Comparison of ENCODE assay signal across 7 mouse cellular contexts in genomic region chrX:7648671-7649304, GRCm38 (mm10). TPM values are rescaled to one million over a fixed set of nuclear protein-coding genes. Genes with fewer than 3 reads are reported as not detected.
DNase-seq lines count a peak whose midpoint lies in the region; TF ChIP-seq lines count a peak whose summit lies in the region.

No protein-coding gene starts in this region.

- WGBS in midbrain, embryonic 10.5 days, result 14% methylated on average over 25 of the region's 25 CpGs

- peak overlapping the region; percentile 85 for H3K27ac ChIP-seq in cortical plate, adult 2 months (ENCODE audit: insufficient read depth, low read length)
- peak overlapping the region; percentile 86 for H3K27ac ChIP-seq in midbrain, embryonic 10.5 days (replicated peaks)

- intact Hi-C loops in left cerebral cortex, postnatal 14 days (cut with DNase I), result loop anchor here (10.0 kb wide), 1 partner anchor 224 kb away; no protein-coding TSS in a partner anchor

- 0 out of 2 replicates have a peak, but pooled peaks cover 3% of the 10 kb centered on the region for H3K36me3 ChIP-seq in midbrain, embryonic 10.5 days

- no peak for TF ChIP-seq CTCF in cortical plate, adult 2 months (IDR thresholded peaks at IDR 0.05; ENCODE audit: extremely low read depth, insufficient read depth, low read length)

- 0 out of 2 replicates have a peak, but pooled peaks cover 3% of the 10 kb centered on the region for H3K4me1 ChIP-seq in cortical plate, adult 2 months (ENCODE audit: control insufficient read depth, insufficient read depth, low read length)
- 0 out of 2 replicates have a peak, but pooled peaks cover 7% of the 10 kb centered on the region for H3K4me1 ChIP-seq in midbrain, embryonic 10.5 days

- TF ChIP-seq POLR2A in cortical plate, adult 2 months (IDR thresholded peaks at IDR 0.05; ENCODE audit: extremely low read depth, insufficient read depth, low read length), result no peak

- peak; percentile 91 for DNase-seq in adipocyte (ENCODE audit: low spot score)
- DNase-seq in gastrocnemius, adult 8-10 months (ENCODE audit: low spot score in 2 of 2), result peak; percentile 75 to 86
- peak; percentile 78 for DNase-seq in hindlimb bud, embryonic 11.5 days (ENCODE audit: extremely low spot score, low read depth, low spot score)
- peak; percentile 58 to 66 for DNase-seq in left cerebral cortex, postnatal 14 days (ENCODE audit: low spot score in 2 of 2)
- DNase-seq in midbrain, embryonic 10.5 days (ENCODE audit: low spot score), result peak; percentile 72
- peak; percentile 68 for DNase-seq in right cerebral cortex, postnatal 4 days

- no peaks in the 10 kb centered on the region for H3K27me3 ChIP-seq in midbrain, embryonic 10.5 days (ENCODE audit: low read depth, poor library complexity, severe bottlenecking)

- H3K9me3 ChIP-seq in midbrain, embryonic 10.5 days (replicated peaks), result peaks cover 3% of the 10 kb centered on the region; the same call in 1 of the 2 replicates

- peak overlapping the region; percentile 23 for H3K4me3 ChIP-seq in cortical plate, adult 2 months (ENCODE audit: insufficient read depth, low read length)
- H3K4me3 ChIP-seq in midbrain, embryonic 10.5 days, result peak overlapping the region; percentile 57

RNA-seq across cellular contexts. Expression of gene Prickle3, which starts 8.3 kb away (rescaled TPM):
- polyA plus RNA-seq in cortical plate, adult 2 months (2012; rRNA removed), result 2.1 and 2.5 TPM in 2 replicates
- 10 to 100 TPM; 13.4 to 22.6 (median 17.0) TPM for total RNA-seq in gastrocnemius, adult 8-10 months (2022)
- total RNA-seq in left cerebral cortex, postnatal 14 days (2021), result 1 to 10 TPM; 1.3 to 1.8 TPM
- polyA plus RNA-seq in midbrain, embryonic 10.5 days (2016; fragmentation: Nextera tagmentation; extraction: Ambion mirVana), result 2.8 and 3.4 TPM in 2 replicates

RNA-seq across cellular contexts. Expression of gene Syp, which starts 10.5 kb away (rescaled TPM):
- polyA plus RNA-seq in cortical plate, adult 2 months (2012; rRNA removed), result 1,108 and 1,136 TPM in 2 replicates
- 1 to 10 TPM in 3 of 4 experiments, under 1 TPM in 1; 0.73 to 4.3 (median 2.2) TPM for total RNA-seq in gastrocnemius, adult 8-10 months (2022)
- total RNA-seq in left cerebral cortex, postnatal 14 days (2021), result 1,000 to 10,000 TPM; 2,344 to 2,346 TPM
- 12.0 and 21.7 TPM in 2 replicates for polyA plus RNA-seq in midbrain, embryonic 10.5 days (2016; fragmentation: Nextera tagmentation; extraction: Ambion mirVana)

RNA-seq across cellular contexts. Expression of gene Plp2, which starts 22.4 kb away (rescaled TPM):
- polyA plus RNA-seq in cortical plate, adult 2 months (2012; rRNA removed), result 14.5 and 16.3 TPM in 2 replicates
- total RNA-seq in gastrocnemius, adult 8-10 months (2022), result 10 to 100 TPM; 29.6 to 34.3 (median 33.3) TPM
- 10 to 100 TPM in 1 of 2 experiments, 1 to 10 TPM in 1; 9.1 to 12.4 TPM for total RNA-seq in left cerebral cortex, postnatal 14 days (2021)
- polyA plus RNA-seq in midbrain, embryonic 10.5 days (2016; fragmentation: Nextera tagmentation; extraction: Ambion mirVana), result 41.4 and 42.9 TPM in 2 replicates

RNA-seq across cellular contexts. Expression of gene Magix, which starts 32.3 kb away (rescaled TPM):
- 0.96 and 1.2 TPM in 2 replicates for polyA plus RNA-seq in cortical plate, adult 2 months (2012; rRNA removed)
- 10 to 100 TPM; 21.4 to 25.1 (median 22.7) TPM for total RNA-seq in gastrocnemius, adult 8-10 months (2022)
- under 1 TPM; 0.11 to 0.15 TPM for total RNA-seq in left cerebral cortex, postnatal 14 days (2021)
- 0.10 TPM in 1 of 2 replicates, not detected in the other for polyA plus RNA-seq in midbrain, embryonic 10.5 days (2016; fragmentation: Nextera tagmentation; extraction: Ambion mirVana)

RNA-seq across cellular contexts. Expression of gene Cacna1f, which starts 41.9 kb away (rescaled TPM):
- polyA plus RNA-seq in cortical plate, adult 2 months (2012; rRNA removed), result 0.17 and 0.26 TPM in 2 replicates
- not detected for total RNA-seq in gastrocnemius, adult 8-10 months (2022)
- under 1 TPM in 1 of 2 experiments, not detected in 1; 0.19 TPM for total RNA-seq in left cerebral cortex, postnatal 14 days (2021)
- not detected in 2 replicates for polyA plus RNA-seq in midbrain, embryonic 10.5 days (2016; fragmentation: Nextera tagmentation; extraction: Ambion mirVana)

Comparison
In these comparisons a context has a peak if more than half of its experiments do, and no peak if none do; other contexts are left out.
1. Peak in every context shown above with its lines: DNase-seq, H3K4me3 ChIP-seq and H3K27ac ChIP-seq.
2. RNA of gene Prickle3, which starts 8.3 kb away (total RNA-seq): 13.4 to 22.6 TPM in gastrocnemius, adult 8-10 months; 1.3 to 1.8 TPM in left cerebral cortex, postnatal 14 days; every median in the first group is over 4 times any median in the second.
3. RNA of gene Syp, which starts 10.5 kb away (total RNA-seq): 2,344 to 2,346 TPM in left cerebral cortex, postnatal 14 days; 0.73 to 4.3 TPM in gastrocnemius, adult 8-10 months; every median in the first group is over 100 times any median in the second.